Mouse (Mus musculus) spleen, adult 2 months (tissue): ENCODE measurements around the gene Pkd2l1.

Experiments
- CTCF ChIP-seq: fragments of 200-500 bp; IDR thresholded peaks from 2 replicates; pipeline ENCODE4 v1.5.1; 2011; ENCODE audit warnings: mild to moderate bottlenecking, inconsistent platforms; ENCODE audit not compliant: insufficient read depth, insufficient read length, insufficient replicate concordance; ENCODE audit errors: extremely low read depth
- POLR2A ChIP-seq: fragments of 200-500 bp; IDR thresholded peaks from 2 replicates; pipeline ENCODE4 v1.6.1; 2011; ENCODE audit warnings: low read depth, low read length, inconsistent platforms

DNA sequence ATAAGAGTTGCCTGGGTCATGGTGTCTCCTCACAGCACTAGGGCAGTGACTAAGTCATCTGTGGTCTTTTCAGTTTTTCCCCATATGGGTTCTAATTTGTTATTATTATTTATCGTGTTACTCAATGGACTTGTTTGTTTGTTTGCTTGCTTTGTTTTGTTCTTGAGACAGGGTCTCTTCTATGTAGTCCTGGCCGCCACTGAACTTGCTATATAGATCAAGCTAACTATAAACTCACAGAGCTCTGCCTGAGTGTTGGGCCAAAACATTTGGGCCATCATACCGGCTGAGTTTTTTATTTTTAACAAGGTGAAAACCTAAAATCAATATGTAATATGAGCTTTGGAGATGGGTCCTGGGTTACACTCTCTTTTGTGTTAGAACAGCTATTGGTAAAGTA is 32.9 kb downstream of the Pkd2l1 start:
- no peak for TF ChIP-seq CTCF
- no peak for TF ChIP-seq POLR2A
